Mouse (Mus musculus) cerebellum, adult 2 months (tissue): ENCODE measurements around the gene Neo1.

ENCODE experiments used
- CTCF ChIP-seq: fragments of 200-500 bp; IDR thresholded peaks from 2 replicates; pipeline ENCODE4 v1.5.1; 2011; ENCODE audit warnings: low read depth, mild to moderate bottlenecking, control low read depth, low read length, moderate library complexity, borderline replicate concordance; ENCODE audit not compliant: insufficient read depth
- POLR2A ChIP-seq: fragments of 200-500 bp; IDR thresholded peaks from 2 replicates; pipeline ENCODE4 v1.6.1; 2011; ENCODE audit warnings: low read length, control low read depth, borderline replicate concordance; ENCODE audit not compliant: insufficient read depth

DNA sequence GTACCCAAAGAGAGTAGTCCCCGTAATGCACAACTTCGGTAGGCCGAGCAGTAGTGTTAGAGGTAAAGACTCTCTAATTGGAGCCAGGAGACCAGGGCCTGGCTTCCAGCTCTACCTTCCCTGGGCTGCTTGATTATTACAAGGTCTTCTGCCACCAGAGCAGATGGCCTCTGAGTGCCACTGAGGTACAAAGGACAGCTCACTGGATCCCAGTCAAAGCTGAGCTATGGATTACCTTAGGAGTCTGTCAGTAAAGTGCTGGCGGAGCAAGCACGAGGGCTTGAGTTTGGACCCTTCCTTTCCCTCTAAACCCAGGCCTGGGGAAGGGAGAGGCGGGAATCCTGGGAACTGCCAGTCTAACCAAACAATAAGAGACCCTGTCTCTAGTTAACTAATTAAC, 21.8 kb upstream of the Neo1 start:
- TF ChIP-seq POLR2A (no peak), CTCF (no peak)
